13 mouse cellular contexts compared by ENCODE assay signal in the genomic region with DNA sequence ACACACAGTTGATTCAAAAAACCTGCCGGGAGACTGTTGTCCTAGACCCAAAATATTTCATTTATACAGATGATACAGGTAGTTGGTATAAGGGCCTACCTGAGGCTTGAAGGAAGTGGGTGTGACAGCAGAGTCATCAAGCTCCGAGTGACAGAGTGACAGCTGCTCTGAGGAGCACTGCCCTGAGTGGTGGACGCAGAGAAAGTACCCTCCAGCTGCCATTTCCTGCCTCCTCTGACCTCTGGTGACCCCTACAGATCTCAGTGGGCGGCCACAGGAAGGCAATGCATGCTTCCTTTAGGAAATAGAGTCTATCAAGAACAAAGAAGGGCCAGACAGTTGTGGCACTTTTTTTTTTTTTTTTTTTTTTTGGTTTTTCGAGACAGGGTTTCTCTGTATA. TPM values are rescaled to one million over a fixed set of nuclear protein-coding genes. Genes with fewer than 3 reads are reported as not detected.
DNase-seq lines count a peak whose midpoint lies in the region; ATAC-seq and TF ChIP-seq lines count a peak whose summit lies in the region.
"Had no signal": no experiment of that assay in that cellular context is flagged by ENCODE, and none has a peak within 500 bp of the region (broad histone marks: within the 10 kb centered on the region; RNA-seq: fewer than 3 reads in every experiment).

No protein-coding gene starts in this region.

- H3K4me1 ChIP-seq in kidney, adult 2 months (ENCODE audit: control insufficient read depth, insufficient read depth, low read length): no peaks in the 10 kb centered on the region; the same call in 1 of the 2 replicates
- H3K4me1 ChIP-seq in forebrain, embryonic 16.5 days (replicated peaks; ENCODE audit: control insufficient read depth, insufficient read depth, low read length): no peaks in the 10 kb centered on the region
- no peaks in the 10 kb centered on the region for H3K4me1 ChIP-seq in intestine, postnatal 0 days (replicated peaks; ENCODE audit: control insufficient read depth, insufficient read depth, low read length)

- TF ChIP-seq POLR2A in kidney, adult 2 months (IDR thresholded peaks at IDR 0.05; ENCODE audit: low read depth, low read length): no peak

- no peak overlapping the region for H3K9ac ChIP-seq in forebrain, embryonic 16.5 days (replicated peaks; ENCODE audit: low read depth, low read length)
- H3K9ac ChIP-seq in intestine, postnatal 0 days (ENCODE audit: low read depth, low read length): no peak overlapping the region
- H3K9ac ChIP-seq: embryonic facial prominence, embryonic 13.5 days had no signal

- 54% methylated on average over 4 of the region's 5 CpGs for WGBS in kidney, adult 2 months
- 71% methylated on average over 4 of the region's 5 CpGs for WGBS in forebrain, embryonic 16.5 days
- 53% methylated on average over 4 of the region's 5 CpGs for WGBS in intestine, postnatal 0 days

- ATAC-seq in cerebellum, adult (ENCODE audit: insufficient number of reproducible peaks, low FRiP score, low TSS enrichment): no peak
- no peak for ATAC-seq in forebrain, embryonic 16.5 days
- no peak for ATAC-seq in intestine, postnatal 0 days

- H3K4me2 ChIP-seq in forebrain, embryonic 16.5 days (ENCODE audit: low read length): no peak overlapping the region
- H3K4me2 ChIP-seq in intestine, postnatal 0 days (replicated peaks; ENCODE audit: low read depth): no peak overlapping the region
- H3K4me2 ChIP-seq: embryonic facial prominence, embryonic 13.5 days had no signal

- H3K9me3 ChIP-seq in forebrain, embryonic 16.5 days (ENCODE audit: control insufficient read depth, low read length): no peaks in the 10 kb centered on the region
- H3K9me3 ChIP-seq in intestine, postnatal 0 days (ENCODE audit: control insufficient read depth): no peaks in the 10 kb centered on the region
- H3K9me3 ChIP-seq: embryonic facial prominence, embryonic 13.5 days had no signal

- H3K36me3 ChIP-seq in kidney, adult 2 months (ENCODE audit: control insufficient read depth, insufficient read depth, low read length): no peaks in the 10 kb centered on the region
- no peaks in the 10 kb centered on the region for H3K36me3 ChIP-seq in forebrain, embryonic 16.5 days (ENCODE audit: control insufficient read depth, insufficient read depth)
- H3K36me3 ChIP-seq in intestine, postnatal 0 days (ENCODE audit: control insufficient read depth, insufficient read depth): no peaks in the 10 kb centered on the region
- H3K36me3 ChIP-seq: embryonic facial prominence, embryonic 13.5 days; G1E had no signal

- DNase-seq in kidney, adult 2 months: peak; percentile 41
- no peak for DNase-seq in kidney, adult 9 months
- DNase-seq in ES-CJ7 (ENCODE audit: low read depth, low spot score) (peak; percentile 73), R1 (ENCODE audit: low read depth, low spot score) (peak; percentile 89)
- peak; percentile 27 to 35 for DNase-seq in kidney, postnatal 36 days
- DNase-seq: cerebellum, adult 18-20 months; liver had no signal

- no peak for TF ChIP-seq CTCF in kidney, adult 2 months (conservative IDR thresholded peaks at IDR 0.05; ENCODE audit: insufficient read depth, insufficient read length, low read depth, low read length)
- TF ChIP-seq CTCF in intestine, postnatal 0 days (IDR thresholded peaks at IDR 0.05; ENCODE audit: low read depth): no peak

- H3K27me3 ChIP-seq in kidney, adult 2 months (replicated peaks; ENCODE audit: control insufficient read depth, insufficient read depth, low read length): no peaks in the 10 kb centered on the region
- H3K27me3 ChIP-seq in forebrain, embryonic 16.5 days (replicated peaks; ENCODE audit: control insufficient read depth, insufficient read depth, low read length): no peaks in the 10 kb centered on the region
- no peaks in the 10 kb centered on the region for H3K27me3 ChIP-seq in intestine, postnatal 0 days (replicated peaks; ENCODE audit: control insufficient read depth, insufficient read depth, low read length)
- H3K27me3 ChIP-seq: embryonic facial prominence, embryonic 13.5 days had no signal

- no peak overlapping the region for H3K27ac ChIP-seq in kidney, adult 2 months (ENCODE audit: insufficient read depth, low read depth, low read length)
- no peak overlapping the region for H3K27ac ChIP-seq in forebrain, embryonic 16.5 days (ENCODE audit: low read length)
- H3K27ac ChIP-seq in intestine, postnatal 0 days (ENCODE audit: low read depth, low read length): no peak overlapping the region
- H3K27ac ChIP-seq: embryonic facial prominence, embryonic 13.5 days; left cerebral cortex, adult 2 months had no signal

- no peak overlapping the region for H3K4me3 ChIP-seq in kidney, adult 2 months (ENCODE audit: insufficient read depth, low read depth, low read length)
- no peak overlapping the region for H3K4me3 ChIP-seq in forebrain, embryonic 16.5 days (replicated peaks; ENCODE audit: low read length)
- no peak overlapping the region for H3K4me3 ChIP-seq in intestine, postnatal 0 days (ENCODE audit: low read depth, low read length)
- H3K4me3 ChIP-seq: embryonic facial prominence, embryonic 13.5 days; left cerebral cortex, adult 2 months had no signal

RNA-seq across cellular contexts. Expression of a gene that starts 25.4 kb away (rescaled TPM):
- 8.3 and 11.2 TPM in 2 replicates for polyA plus RNA-seq in kidney, adult 2 months (2012; rRNA removed)
- polyA plus RNA-seq in forebrain, embryonic 16.5 days (2015; fragmentation: Nextera tagmentation; extraction: Ambion mirVana): 3.1 and 3.5 TPM in 2 replicates
- 8.9 and 9.5 TPM in 2 replicates for polyA plus RNA-seq in intestine, postnatal 0 days (2015; fragmentation: Nextera tagmentation; extraction: Ambion mirVana)
- polyA plus RNA-seq: G1E had no signal
